Comparison of ENCODE assay signal across 19 mouse cellular contexts in genomic region chr15:102192271-102192812, GRCm38 (mm10). TPM values are rescaled to one million over a fixed set of nuclear protein-coding genes. Genes with fewer than 3 reads are reported as not detected.
DNase-seq lines count a peak whose midpoint lies in the region; ATAC-seq and TF ChIP-seq lines count a peak whose summit lies in the region.
"Had no signal": no experiment of that assay in that cellular context is flagged by ENCODE, and none has a peak within 500 bp of the region (broad histone marks: within the 10 kb centered on the region; RNA-seq: fewer than 3 reads in every experiment).

No protein-coding gene starts in this region.

- intact Hi-C loops in heart, adult 2 months (cut with DNase I), result no loop called here

- no peaks in the 10 kb centered on the region; the same call in 1 of the 2 replicates for H3K4me1 ChIP-seq in heart, adult 2 months (ENCODE audit: control insufficient read depth, insufficient read depth, low read length)
- peaks cover 34% of the 10 kb centered on the region for H3K4me1 ChIP-seq in heart, embryonic 10.5 days
- H3K4me1 ChIP-seq in midbrain, embryonic 10.5 days, result peaks cover 32% of the 10 kb centered on the region
- no peaks in the 10 kb centered on the region for H3K4me1 ChIP-seq in midbrain, postnatal 0 days (ENCODE audit: insufficient read depth, low read length)
- H3K4me1 ChIP-seq in stomach, postnatal 0 days (replicated peaks; ENCODE audit: control insufficient read depth, insufficient read depth), result no peaks in the 10 kb centered on the region
- H3K4me1 ChIP-seq: forebrain, embryonic 13.5 days; hindbrain, embryonic 15.5 days; midbrain, embryonic 15.5 days; neural tube, embryonic 12.5 days had no signal

- TF ChIP-seq POLR2A in heart, adult 2 months (IDR thresholded peaks at IDR 0.05; ENCODE audit: insufficient read depth, low read depth, low read length), result no peak

- H3K79me2 ChIP-seq in heart, adult 2 months (replicated peaks; ENCODE audit: control insufficient read depth, insufficient read depth, low read length), result no peaks in the 10 kb centered on the region
- no peaks in the 10 kb centered on the region for H3K79me2 ChIP-seq in macrophage (ENCODE audit: inconsistent target)

- no peak overlapping the region for H3K9ac ChIP-seq in heart, adult 2 months (ENCODE audit: low read depth, low read length)
- H3K9ac ChIP-seq in midbrain, postnatal 0 days (replicated peaks; ENCODE audit: low read length, poor library complexity, severe bottlenecking), result no peak overlapping the region
- peak overlapping the region; percentile 18; the same call in 1 of the 2 replicates for H3K9ac ChIP-seq in stomach, postnatal 0 days (ENCODE audit: low read length)
- H3K9ac ChIP-seq: forebrain, embryonic 13.5 days; hindbrain, embryonic 15.5 days; limb, embryonic 15.5 days; midbrain, embryonic 15.5 days had no signal

- H3K27me3 ChIP-seq in heart, adult 2 months (ENCODE audit: control insufficient read depth, insufficient read depth, low read length), result no peaks in the 10 kb centered on the region
- peaks cover 5% of the 10 kb centered on the region; the same call in 1 of the 2 replicates for H3K27me3 ChIP-seq in heart, embryonic 10.5 days (ENCODE audit: insufficient read depth, poor library complexity, severe bottlenecking)
- no peaks in the 10 kb centered on the region for H3K27me3 ChIP-seq in midbrain, embryonic 10.5 days (ENCODE audit: low read depth, poor library complexity, severe bottlenecking)
- H3K27me3 ChIP-seq in midbrain, postnatal 0 days (ENCODE audit: insufficient read depth, low read length), result no peaks in the 10 kb centered on the region
- no peaks in the 10 kb centered on the region for H3K27me3 ChIP-seq in stomach, postnatal 0 days (ENCODE audit: control insufficient read depth, insufficient read depth, low read length)
- H3K27me3 ChIP-seq: forebrain, embryonic 13.5 days; hindbrain, embryonic 15.5 days; limb, embryonic 15.5 days; midbrain, embryonic 15.5 days; neural tube, embryonic 12.5 days had no signal

- no peak for TF ChIP-seq CTCF in heart, adult 2 months (IDR thresholded peaks at IDR 0.05)
- TF ChIP-seq CTCF in midbrain, postnatal 0 days (IDR thresholded peaks at IDR 0.05), result no peak
- TF ChIP-seq CTCF in stomach, postnatal 0 days (IDR thresholded peaks at IDR 0.05; ENCODE audit: low read depth), result no peak

- no peaks in the 10 kb centered on the region for H3K36me3 ChIP-seq in heart, adult 2 months (ENCODE audit: control insufficient read depth, insufficient read depth, low read length)
- H3K36me3 ChIP-seq in heart, embryonic 10.5 days, result peaks cover 5% of the 10 kb centered on the region; the same call in 1 of the 2 replicates
- H3K36me3 ChIP-seq in midbrain, embryonic 10.5 days, result 0 out of 2 replicates have a peak, but pooled peaks cover 3% of the 10 kb centered on the region
- H3K36me3 ChIP-seq in midbrain, postnatal 0 days (ENCODE audit: insufficient read depth, low read length), result no peaks in the 10 kb centered on the region
- no peaks in the 10 kb centered on the region for H3K36me3 ChIP-seq in macrophage (ENCODE audit: inconsistent target)
- no peaks in the 10 kb centered on the region for H3K36me3 ChIP-seq in stomach, postnatal 0 days (ENCODE audit: control insufficient read depth, insufficient read depth, low read length)
- H3K36me3 ChIP-seq: hindbrain, embryonic 15.5 days; midbrain, embryonic 15.5 days; neural tube, embryonic 12.5 days had no signal

- DNase-seq in heart, adult 2 months, result no peak
- no peak for DNase-seq in heart, embryonic 10.5 days (ENCODE audit: low spot score)
- no peak for DNase-seq in midbrain, embryonic 10.5 days (ENCODE audit: low spot score)
- DNase-seq in midbrain, postnatal 0 days (ENCODE audit: low spot score), result no peak
- DNase-seq in stomach, postnatal 0 days (ENCODE audit: low spot score), result no peak
- no peak for DNase-seq in embryo, embryonic 11 days
- no peak for DNase-seq in adrenal gland, postnatal 10 days
- DNase-seq: cerebellum, adult 8-10 months; heart, adult 18-20 months; heart, postnatal 14 days; kidney, adult 8-10 months had no signal

- H3K9me3 ChIP-seq in heart, embryonic 10.5 days, result no peaks in the 10 kb centered on the region
- no peaks in the 10 kb centered on the region for H3K9me3 ChIP-seq in midbrain, embryonic 10.5 days (replicated peaks)
- H3K9me3 ChIP-seq in midbrain, postnatal 0 days (ENCODE audit: low read length), result no peaks in the 10 kb centered on the region
- no peaks in the 10 kb centered on the region for H3K9me3 ChIP-seq in stomach, postnatal 0 days (ENCODE audit: control insufficient read depth, low read length)
- H3K9me3 ChIP-seq: forebrain, embryonic 13.5 days; hindbrain, embryonic 15.5 days; limb, embryonic 15.5 days; midbrain, embryonic 15.5 days; neural tube, embryonic 12.5 days had no signal

- no peak overlapping the region for H3K4me3 ChIP-seq in heart, adult 2 months
- no peak overlapping the region for H3K4me3 ChIP-seq in heart, embryonic 10.5 days
- no peak overlapping the region for H3K4me3 ChIP-seq in midbrain, embryonic 10.5 days
- H3K4me3 ChIP-seq in midbrain, postnatal 0 days (ENCODE audit: low read depth, low read length), result no peak overlapping the region
- no peak overlapping the region for H3K4me3 ChIP-seq in macrophage (ENCODE audit: inconsistent target)
- no peak overlapping the region for H3K4me3 ChIP-seq in stomach, postnatal 0 days (ENCODE audit: low read depth, low read length)
- H3K4me3 ChIP-seq: forebrain, embryonic 13.5 days; hindbrain, embryonic 15.5 days; layer of hippocampus, adult 2 months; left cerebral cortex, adult 2 months; limb, embryonic 15.5 days; midbrain, embryonic 15.5 days; neural tube, embryonic 12.5 days had no signal

- WGBS in heart, adult 2 months, result 58% methylated on average over 7 of the region's 7 CpGs
- WGBS in heart, embryonic 10.5 days, result 51% methylated on average over 7 of the region's 7 CpGs
- WGBS in midbrain, embryonic 10.5 days, result 81% methylated on average over 7 of the region's 7 CpGs
- 82% methylated on average over 7 of the region's 7 CpGs for whole genome bisulfite sequencing in midbrain, postnatal 0 days
- 24% methylated on average over 7 of the region's 7 CpGs for WGBS in macrophage (ENCODE audit: missing documents)
- 58% methylated on average over 7 of the region's 7 CpGs for WGBS in stomach, postnatal 0 days

- H3K27ac ChIP-seq in heart, adult 2 months, result peak overlapping the region; percentile 28; the same call in 1 of the 2 replicates
- H3K27ac ChIP-seq in heart, embryonic 10.5 days, result no peak overlapping the region; the same call in 1 of the 2 replicates
- H3K27ac ChIP-seq in midbrain, embryonic 10.5 days (replicated peaks), result 0 out of 2 replicates have a peak overlapping the region, but pooled peaks have one; percentile 46
- no peak overlapping the region for H3K27ac ChIP-seq in midbrain, postnatal 0 days (ENCODE audit: low read depth, low read length)
- H3K27ac ChIP-seq in macrophage, result peak overlapping the region; percentile 63
- H3K27ac ChIP-seq in stomach, postnatal 0 days (replicated peaks), result no peak overlapping the region
- H3K27ac ChIP-seq: forebrain, embryonic 13.5 days; hindbrain, embryonic 15.5 days; layer of hippocampus, adult 2 months; left cerebral cortex, adult 2 months; limb, embryonic 15.5 days; midbrain, embryonic 15.5 days; neural tube, embryonic 12.5 days had no signal

- TF ChIP-seq EP300 in heart, adult 2 months (IDR thresholded peaks at IDR 0.05; ENCODE audit: insufficient read depth, low read depth, low read length), result no peak
- no peak for TF ChIP-seq EP300 in stomach, postnatal 0 days (optimal IDR thresholded peaks at IDR 0.05)

- no peak overlapping the region for H3K4me2 ChIP-seq in midbrain, postnatal 0 days (ENCODE audit: low read depth, low read length, poor library complexity, severe bottlenecking)
- no peak overlapping the region for H3K4me2 ChIP-seq in stomach, postnatal 0 days (replicated peaks; ENCODE audit: low read depth)
- H3K4me2 ChIP-seq: forebrain, embryonic 13.5 days; hindbrain, embryonic 15.5 days; limb, embryonic 15.5 days; midbrain, embryonic 15.5 days; neural tube, embryonic 12.5 days had no signal

- ATAC-seq in midbrain, postnatal 0 days (ENCODE audit: low FRiP score), result no peak
- ATAC-seq in stomach, postnatal 0 days (ENCODE audit: low FRiP score, low TSS enrichment), result no peak
- ATAC-seq: forebrain, embryonic 13.5 days; midbrain, embryonic 15.5 days had no signal

RNA-seq across cellular contexts. Expression of gene Zfp740, which starts 10.7 kb away (rescaled TPM):
- 10 to 100 TPM; 31.6 to 32.8 TPM for total RNA-seq in heart, adult 2 months (2021)
- 16.2 and 29.9 TPM in 2 replicates for polyA plus RNA-seq in heart, adult 2 months (2012; rRNA removed)
- polyA plus RNA-seq in heart, embryonic 10.5 days (2016; fragmentation: Nextera tagmentation; extraction: Ambion mirVana), result 35.7 and 50.1 TPM in 2 replicates
- 63.0 and 72.4 TPM in 2 replicates for polyA plus RNA-seq in midbrain, embryonic 10.5 days (2016; fragmentation: Nextera tagmentation; extraction: Ambion mirVana)
- 42.9 and 57.7 TPM in 2 replicates for total RNA-seq in midbrain, postnatal 0 days (2014; rRNA removed)
- polyA plus RNA-seq in midbrain, postnatal 0 days (2015; fragmentation: Nextera tagmentation; extraction: Ambion mirVana), result 25.1 and 27.6 TPM in 2 replicates
- total RNA-seq in macrophage (2018; cell fraction: chromatin; rRNA removed), result 100 to 1,000 TPM in 7 of 26 experiments, 10 to 100 TPM in 19; 25.8 to 134 (median 81.1) TPM
- 10 to 100 TPM; 10.5 to 36.0 (median 27.7) TPM for total RNA-seq in macrophage (2018; cell fraction: cytosol; rRNA removed)
- total RNA-seq in macrophage (2018; cell fraction: nucleus; rRNA removed), result 10 to 100 TPM; 24.6 to 90.4 (median 49.6) TPM
- 18.5 to 29.1 TPM (median 19.8 TPM) in 3 replicates for polyA plus RNA-seq in macrophage (2018)
- polyA plus RNA-seq in stomach, postnatal 0 days (2015; fragmentation: Nextera tagmentation; extraction: Ambion mirVana), result 19.9 and 20.2 TPM in 2 replicates
- total RNA-seq in adrenal gland, postnatal 10 days (2021), result 10 to 100 TPM; 66.7 to 84.9 TPM

RNA-seq across cellular contexts. Expression of gene Csad, which starts 12.2 kb away (rescaled TPM):
- 10 to 100 TPM; 13.1 to 15.6 TPM for total RNA-seq in heart, adult 2 months (2021)
- 33.4 and 42.1 TPM in 2 replicates for polyA plus RNA-seq in heart, adult 2 months (2012; rRNA removed)
- 36.1 and 41.0 TPM in 2 replicates for polyA plus RNA-seq in heart, embryonic 10.5 days (2016; fragmentation: Nextera tagmentation; extraction: Ambion mirVana)
- polyA plus RNA-seq in midbrain, embryonic 10.5 days (2016; fragmentation: Nextera tagmentation; extraction: Ambion mirVana), result 32.8 and 38.8 TPM in 2 replicates
- total RNA-seq in midbrain, postnatal 0 days (2014; rRNA removed), result 30.3 and 47.5 TPM in 2 replicates
- polyA plus RNA-seq in midbrain, postnatal 0 days (2015; fragmentation: Nextera tagmentation; extraction: Ambion mirVana), result 32.8 and 34.6 TPM in 2 replicates
- 100 to 1,000 TPM in 1 of 26 experiments, 10 to 100 TPM in 25; 36.0 to 107 (median 63.6) TPM for total RNA-seq in macrophage (2018; cell fraction: chromatin; rRNA removed)
- 10 to 100 TPM; 11.4 to 28.7 (median 19.8) TPM for total RNA-seq in macrophage (2018; cell fraction: cytosol; rRNA removed)
- 10 to 100 TPM; 12.8 to 61.6 (median 32.1) TPM for total RNA-seq in macrophage (2018; cell fraction: nucleus; rRNA removed)
- 10.6 to 26.7 TPM (median 14.8 TPM) in 3 replicates for polyA plus RNA-seq in macrophage (2018)
- 32.1 and 39.4 TPM in 2 replicates for polyA plus RNA-seq in stomach, postnatal 0 days (2015; fragmentation: Nextera tagmentation; extraction: Ambion mirVana)
- total RNA-seq in adrenal gland, postnatal 10 days (2021), result 100 to 1,000 TPM; 155 to 156 TPM

RNA-seq across cellular contexts. Expression of gene Itgb7, which starts 39.4 kb away (rescaled TPM):
- total RNA-seq in heart, adult 2 months (2021), result 1 to 10 TPM; 1.5 to 2.0 TPM
- 2.4 and 4.6 TPM in 2 replicates for polyA plus RNA-seq in heart, adult 2 months (2012; rRNA removed)
- polyA plus RNA-seq in heart, embryonic 10.5 days (2016; fragmentation: Nextera tagmentation; extraction: Ambion mirVana), result 0.22 and 1.5 TPM in 2 replicates
- polyA plus RNA-seq in midbrain, embryonic 10.5 days (2016; fragmentation: Nextera tagmentation; extraction: Ambion mirVana), result 0.31 and 0.56 TPM in 2 replicates
- 0.88 and 1.5 TPM in 2 replicates for total RNA-seq in midbrain, postnatal 0 days (2014; rRNA removed)
- polyA plus RNA-seq in midbrain, postnatal 0 days (2015; fragmentation: Nextera tagmentation; extraction: Ambion mirVana), result 1.1 and 1.2 TPM in 2 replicates
- 10 to 100 TPM in 1 of 26 experiments, 1 to 10 TPM in 25; 1.1 to 10.8 (median 4.2) TPM for total RNA-seq in macrophage (2018; cell fraction: chromatin; rRNA removed)
- 10 to 100 TPM in 10 of 26 experiments, 1 to 10 TPM in 16; 5.1 to 12.2 (median 8.6) TPM for total RNA-seq in macrophage (2018; cell fraction: cytosol; rRNA removed)
- total RNA-seq in macrophage (2018; cell fraction: nucleus; rRNA removed), result 10 to 100 TPM in 24 of 26 experiments, 1 to 10 TPM in 2; 8.5 to 27.7 (median 18.2) TPM
- polyA plus RNA-seq in macrophage (2018), result 3.5 to 14.3 TPM (median 5.0 TPM) in 3 replicates
- 1.2 TPM in 2 replicates for polyA plus RNA-seq in stomach, postnatal 0 days (2015; fragmentation: Nextera tagmentation; extraction: Ambion mirVana)
- 1 to 10 TPM; 6.4 to 7.1 TPM for total RNA-seq in adrenal gland, postnatal 10 days (2021)

RNA-seq across cellular contexts. Expression of gene Soat2, which starts 42.0 kb away (rescaled TPM):
- under 1 TPM in 1 of 2 experiments, not detected in 1; 0.09 TPM for total RNA-seq in heart, adult 2 months (2021)
- polyA plus RNA-seq in heart, adult 2 months (2012; rRNA removed), result 0.12 and 0.16 TPM in 2 replicates
- 2.0 and 7.9 TPM in 2 replicates for polyA plus RNA-seq in heart, embryonic 10.5 days (2016; fragmentation: Nextera tagmentation; extraction: Ambion mirVana)
- polyA plus RNA-seq in midbrain, embryonic 10.5 days (2016; fragmentation: Nextera tagmentation; extraction: Ambion mirVana), result 0.14 and 0.20 TPM in 2 replicates
- total RNA-seq in midbrain, postnatal 0 days (2014; rRNA removed), result 0.61 TPM in 1 of 2 replicates, not detected in the other
- 0.06 and 0.12 TPM in 2 replicates for polyA plus RNA-seq in midbrain, postnatal 0 days (2015; fragmentation: Nextera tagmentation; extraction: Ambion mirVana)
- 10 to 100 TPM in 11 of 26 experiments, 1 to 10 TPM in 8, under 1 TPM in 6, not detected in 1; 0.31 to 42.7 (median 9.7) TPM for total RNA-seq in macrophage (2018; cell fraction: chromatin; rRNA removed)
- 1 to 10 TPM in 13 of 26 experiments, under 1 TPM in 12, not detected in 1; 0.06 to 3.7 (median 1.3) TPM for total RNA-seq in macrophage (2018; cell fraction: cytosol; rRNA removed)
- total RNA-seq in macrophage (2018; cell fraction: nucleus; rRNA removed), result 10 to 100 TPM in 13 of 26 experiments, 1 to 10 TPM in 6, under 1 TPM in 7; 0.36 to 37.2 (median 7.1) TPM
- polyA plus RNA-seq in macrophage (2018), result 0.06 to 0.15 TPM in 2 of 3 replicates, not detected in the other
- polyA plus RNA-seq in stomach, postnatal 0 days (2015; fragmentation: Nextera tagmentation; extraction: Ambion mirVana), result 5.9 and 6.0 TPM in 2 replicates
- 1 to 10 TPM; 4.9 to 8.1 TPM for total RNA-seq in adrenal gland, postnatal 10 days (2021)
- total RNA-seq: heart, adult 18-20 months; layer of hippocampus, adult 2 months had no signal
- polyA plus RNA-seq: midbrain, embryonic 15.5 days had no signal

RNA-seq across cellular contexts. Expression of gene Igfbp6, which starts 48.2 kb away (rescaled TPM):
- total RNA-seq in heart, adult 2 months (2021), result 10 to 100 TPM; 28.9 to 31.7 TPM
- polyA plus RNA-seq in heart, adult 2 months (2012; rRNA removed), result 47.6 and 56.1 TPM in 2 replicates
- 0.64 and 0.67 TPM in 2 replicates for polyA plus RNA-seq in heart, embryonic 10.5 days (2016; fragmentation: Nextera tagmentation; extraction: Ambion mirVana)
- polyA plus RNA-seq in midbrain, embryonic 10.5 days (2016; fragmentation: Nextera tagmentation; extraction: Ambion mirVana), result 0.32 and 0.38 TPM in 2 replicates
- 11.9 and 13.6 TPM in 2 replicates for total RNA-seq in midbrain, postnatal 0 days (2014; rRNA removed)
- polyA plus RNA-seq in midbrain, postnatal 0 days (2015; fragmentation: Nextera tagmentation; extraction: Ambion mirVana), result 9.9 and 12.7 TPM in 2 replicates
- total RNA-seq in macrophage (2018; cell fraction: chromatin; rRNA removed), result 1 to 10 TPM in 1 of 26 experiments, under 1 TPM in 2, not detected in 23; 0.74 to 9.4 (median 0.84) TPM
- total RNA-seq in macrophage (2018; cell fraction: cytosol; rRNA removed), result 1 to 10 TPM in 4 of 26 experiments, under 1 TPM in 18, not detected in 4; 0.13 to 1.3 (median 0.49) TPM
- under 1 TPM in 7 of 26 experiments, not detected in 19; 0.50 to 0.86 (median 0.67) TPM for total RNA-seq in macrophage (2018; cell fraction: nucleus; rRNA removed)
- not detected in 3 replicates for polyA plus RNA-seq in macrophage (2018)
- 30.6 and 39.5 TPM in 2 replicates for polyA plus RNA-seq in stomach, postnatal 0 days (2015; fragmentation: Nextera tagmentation; extraction: Ambion mirVana)
- total RNA-seq in adrenal gland, postnatal 10 days (2021), result 10 to 100 TPM; 40.3 to 48.1 TPM

Comparison
In these comparisons a context has a peak if more than half of its experiments do, and no peak if none do; other contexts are left out.
1. H3K27ac ChIP-seq: peak in heart, adult 2 months (single experiment), midbrain, embryonic 10.5 days (single experiment) and macrophage (single experiment); none in heart, embryonic 10.5 days (single experiment), midbrain, postnatal 0 days (single experiment) and stomach, postnatal 0 days (single experiment).